Mouse (Mus musculus) MEL (cell line): Measurements from ENCODE around the gene Gm8232. TPM values are rescaled to one million over a fixed set of nuclear protein-coding genes. Genes with fewer than 3 reads are reported as not detected.
"Not testable (repeated sequence)": the region's sequence is repeated elsewhere in the genome, so short reads cannot be mapped to it uniquely, and the experiment has no call there.

Experiments
- DNase-seq: peaks from one replicate; pipeline ENCODE4 v3.0.0; 2011; ENCODE audit warnings: low read depth, low spot score
- H3K27ac ChIP-seq: 2 replicates; pipeline ENCODE4 v1.5.1; 2012; ENCODE audit warnings: low read depth, mild to moderate bottlenecking, control low read depth, low read length, moderate library complexity; ENCODE audit not compliant: control insufficient read depth
- H3K27me3 ChIP-seq, 2 experiments: fragments of 150-350 bp in 1 of 2; sonication (generic) in 1 of 2; 2 replicates each; pipeline ENCODE4 v1.6.1; 2012; ENCODE audit warnings: low read length in 2 of 2, mild to moderate bottlenecking in 2 of 2, improper control_type of control experiment in 1 of 2, moderate library complexity in 1 of 2; ENCODE audit not compliant: insufficient read depth in 2 of 2, control insufficient read depth in 1 of 2
- H3K36me3 ChIP-seq, 2 experiments: 2 replicates each; pipeline ENCODE4 v1.6.1; 2012 to 2014; ENCODE audit warnings: low read length in 2 of 2, improper control_type of control experiment in 1 of 2, inconsistent platforms in 1 of 2, mild to moderate bottlenecking in 1 of 2; ENCODE audit not compliant: insufficient read depth in 2 of 2, control insufficient read depth in 1 of 2
- H3K4me1 ChIP-seq, 2 experiments: fragments of 150-350 bp in 1 of 2; sonication (generic) in 1 of 2; 2 replicates each; pipeline ENCODE4 v1.6.1; 2012; ENCODE audit warnings: low read length in 2 of 2, improper control_type of control experiment in 1 of 2, mild to moderate bottlenecking in 1 of 2; ENCODE audit not compliant: insufficient read depth in 2 of 2, control insufficient read depth in 1 of 2
- H3K4me3 ChIP-seq, 2 experiments: fragments of 150-350 bp in 1 of 2; sonication (generic) in 1 of 2; 2 replicates each; pipeline ENCODE4 v1.5.1; 2012; ENCODE audit warnings: low read depth in 2 of 2, low read length in 2 of 2, mild to moderate bottlenecking in 2 of 2, moderate library complexity in 2 of 2, control low read depth in 1 of 2, improper control_type of control experiment in 1 of 2; ENCODE audit not compliant: control insufficient read depth in 1 of 2, insufficient read depth in 1 of 2
- H3K79me2 ChIP-seq: 2 replicates; pipeline ENCODE4 v1.6.1; 2012; ENCODE audit warnings: mild to moderate bottlenecking, low read length, moderate library complexity; ENCODE audit not compliant: control insufficient read depth, poor library complexity, insufficient read depth
- H3K9ac ChIP-seq: 2 replicates; pipeline ENCODE4 v1.6.1; 2012; ENCODE audit warnings: low read depth, mild to moderate bottlenecking, control low read depth, low read length, moderate library complexity; ENCODE audit not compliant: control insufficient read depth, poor library complexity, severe bottlenecking
- H3K9me3 ChIP-seq: fragments of 150-350 bp; sonication (generic); replicated peaks from 2 replicates; pipeline ENCODE4 v1.6.1; 2012; ENCODE audit warnings: mild to moderate bottlenecking, low read length, improper control_type of control experiment, moderate library complexity; ENCODE audit not compliant: insufficient read depth
- polyA plus RNA-seq, 2 experiments: library from polyadenylated mRNA; stranded (reverse) in 1 of 2; unstranded in 1 of 2; fragments of >175 nt in 1 of 2; fragments of >200 nt in 1 of 2; gene quantifications; 2 replicates each; pipeline versions ENCODE4 v1.2.1 to v1.2.4; 2012; ENCODE audit warnings: low replicate concordance in 2 of 2, low read depth in 1 of 2; ENCODE audit not compliant: insufficient read length in 2 of 2, insufficient read depth in 1 of 2, missing spikeins in 1 of 2
- total RNA-seq: library from RNA; depleted of rRNA; stranded (reverse); fragments of 300-350 nt; gene quantifications from 2 replicates; pipeline ENCODE4 v1.2.3, GENCODE M21; 2012; rRNA removed

Gene Gm8232
- total RNA-seq, result not detected in 2 replicates
- not detected for polyA plus RNA-seq

- DNase-seq, H3K4me3 ChIP-seq, H3K27ac ChIP-seq, H3K27me3 ChIP-seq, H3K79me2 ChIP-seq, H3K9me3 ChIP-seq, H3K9ac ChIP-seq, H3K36me3 ChIP-seq, H3K4me1 ChIP-seq: not testable (repeated sequence)
Measured at GRCm38 (mm10) chr14:44433335-44433734, at the start of gene Gm8232. Gene Gm8232 (plus strand): TSS chr14:44433635.

GRCm38 (mm10) chr14:44384233-44384632 is 49.2 kb upstream of the Gm8232 start:
- DNase-seq, H3K9me3 ChIP-seq, H3K4me3 ChIP-seq, H3K4me1 ChIP-seq, H3K9ac ChIP-seq, H3K27ac ChIP-seq, H3K79me2 ChIP-seq, H3K36me3 ChIP-seq, H3K27me3 ChIP-seq: not testable (repeated sequence)

GRCm38 (mm10) chr14:44410588-44410987 is 22.8 kb upstream of the Gm8232 start, which contains the start of gene Gm3371:
Gene Gm3371 (minus strand): TSS chr14:44410688.
- not testable (repeated sequence) for H3K9me3 ChIP-seq, H3K79me2 ChIP-seq, H3K36me3 ChIP-seq, H3K4me3 ChIP-seq, H3K4me1 ChIP-seq, H3K27me3 ChIP-seq, H3K9ac ChIP-seq, H3K27ac ChIP-seq, DNase-seq

Other genes starting within 250 kb of the Gm8232 start
- not detected in 2 replicates for gene Gm8212, start 236.0 kb upstream of the Gm8232 start, total RNA-seq
- not detected for gene Gm8212, start 236.0 kb upstream of the Gm8232 start, polyA plus RNA-seq
- gene 4930503E14Rik, start 220.4 kb upstream of the Gm8232 start, total RNA-seq, result 0.33 and 0.77 TPM in 2 replicates
- gene 4930503E14Rik, start 220.4 kb upstream of the Gm8232 start, polyA plus RNA-seq, result under 1 TPM in 1 of 2 experiments, not detected in 1; 0.14 TPM
- not detected in 2 replicates for gene Gm8220, start 148.1 kb upstream of the Gm8232 start, total RNA-seq
- not detected for gene Gm8220, start 148.1 kb upstream of the Gm8232 start, polyA plus RNA-seq
- not detected in 2 replicates for gene Gm5930, start 95.1 kb upstream of the Gm8232 start, total RNA-seq
- not detected for gene Gm5930, start 95.1 kb upstream of the Gm8232 start, polyA plus RNA-seq
- gene Gm8229, start 68.3 kb upstream of the Gm8232 start, total RNA-seq, result not detected in 2 replicates
- gene Gm8229, start 68.3 kb upstream of the Gm8232 start, polyA plus RNA-seq, result not detected
- gene Gm3371, start 22.9 kb upstream of the Gm8232 start, total RNA-seq, result not detected in 2 replicates
- gene Gm3371, start 22.9 kb upstream of the Gm8232 start, polyA plus RNA-seq, result not detected
- not detected in 2 replicates for gene BC061237, start 58.8 kb downstream of the Gm8232 start, total RNA-seq
- gene BC061237, start 58.8 kb downstream of the Gm8232 start, polyA plus RNA-seq, result not detected
- gene Gm17093, start 84.6 kb downstream of the Gm8232 start, total RNA-seq, result not detected in 2 replicates
- gene Gm17093, start 84.6 kb downstream of the Gm8232 start, polyA plus RNA-seq, result not detected
- not detected in 2 replicates for gene Gm8247, start 149.5 kb downstream of the Gm8232 start, total RNA-seq
- gene Gm8247, start 149.5 kb downstream of the Gm8232 start, polyA plus RNA-seq, result not detected
- not detected in 2 replicates for gene Gm5624, start 194.3 kb downstream of the Gm8232 start, total RNA-seq
- gene Gm5624, start 194.3 kb downstream of the Gm8232 start, polyA plus RNA-seq, result not detected